Mouse (Mus musculus) forebrain, embryonic 15.5 days (tissue): ENCODE data around the gene Ssh2. TPM values are rescaled to one million over a fixed set of nuclear protein-coding genes. Genes with fewer than 3 reads are reported as not detected.

Source experiments
- ATAC-seq: fragments of 200-750 bp; cut with Nextera tagmentation; replicated peaks from 2 replicates; pipeline ENCODE4 v1.8.0; 2017; ENCODE audit warnings: mild to moderate bottlenecking, moderate TSS enrichment, moderate library complexity
- H3K27ac ChIP-seq: fragments of 300-500 bp; sonication (generic); replicated peaks from 2 replicates; pipeline ENCODE4 v1.5.1; 2015; ENCODE audit warnings: mild to moderate bottlenecking, inconsistent platforms
- H3K27me3 ChIP-seq: fragments of 300-500 bp; sonication (generic); 2 replicates; pipeline ENCODE4 v1.6.1; 2015; ENCODE audit warnings: inconsistent platforms
- H3K36me3 ChIP-seq: fragments of 300-500 bp; sonication (generic); 2 replicates; pipeline ENCODE4 v1.6.1; 2015; ENCODE audit warnings: mild to moderate bottlenecking, inconsistent platforms
- H3K4me1 ChIP-seq: fragments of 300-500 bp; sonication (generic); 2 replicates; pipeline ENCODE4 v1.6.1; 2015; ENCODE audit warnings: inconsistent platforms
- H3K4me2 ChIP-seq: fragments of 300-500 bp; sonication (generic); replicated peaks from 2 replicates; pipeline ENCODE4 v1.6.1; 2015; ENCODE audit warnings: mild to moderate bottlenecking, inconsistent platforms
- H3K4me3 ChIP-seq: fragments of 300-500 bp; sonication (generic); 2 replicates; pipeline ENCODE4 v1.5.1; 2015; ENCODE audit warnings: mild to moderate bottlenecking, inconsistent platforms
- H3K9ac ChIP-seq: fragments of 300-500 bp; sonication (generic); replicated peaks from 2 replicates; pipeline ENCODE4 v1.6.1; 2015; ENCODE audit warnings: mild to moderate bottlenecking, inconsistent platforms
- H3K9me3 ChIP-seq: fragments of 300-500 bp; sonication (generic); 2 replicates; pipeline ENCODE4 v1.6.1; 2016; ENCODE audit warnings: inconsistent platforms
- WGBS: fragments of 180-500 bp; shearing (Covaris S2); methylation state at CpG from one replicate; pipeline ENCODE4 v1.1.7; 2015; ENCODE audit warnings: mixed read lengths; 5-methylcytosine and 5-hydroxymethylcytosine counted together
- polyA plus RNA-seq: library from polyadenylated mRNA; unstranded; fragments of >200 nt; fragmentation: Nextera tagmentation; extraction: Ambion mirVana; gene quantifications from 2 replicates; pipeline ENCODE4 v1.2.1, GENCODE M21; 2015

The Ssh2 gene
- polyA plus RNA-seq, 1 experiment from 2014 or later, result 20.1 TPM

DNA sequence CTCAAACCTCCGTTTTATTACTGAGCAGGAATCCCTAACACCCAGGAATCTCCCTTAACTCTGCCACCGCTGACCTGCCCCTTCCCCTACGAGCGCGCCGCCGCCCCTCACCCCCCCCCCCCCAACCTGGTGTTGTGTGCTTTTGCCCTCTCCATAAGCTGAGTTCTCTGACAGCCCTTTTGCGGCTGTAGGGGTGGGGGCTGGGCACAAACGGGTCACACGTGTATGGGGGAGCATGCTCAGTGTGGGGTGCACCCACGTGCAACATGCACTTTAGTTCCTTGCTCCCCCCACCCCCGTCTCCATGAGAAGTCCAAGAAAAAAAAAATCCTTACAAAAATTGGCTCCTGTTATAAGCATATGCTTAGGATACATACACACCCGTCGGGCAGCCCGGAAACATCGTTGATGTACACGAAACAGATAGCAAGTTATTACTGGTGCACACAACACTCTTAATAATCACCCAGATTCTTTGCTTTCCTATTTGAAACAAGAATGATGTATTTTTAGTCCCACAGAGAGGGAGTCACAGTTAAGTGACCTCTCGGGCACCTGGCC is 276.3 kb downstream of the Ssh2 start:
- Histone ChIP-seq H3K9me3 (no peaks in the 10 kb centered on the region), H3K36me3 (no peaks in the 10 kb centered on the region), H3K4me3 (peak overlapping the region; percentile 93), H3K9ac (peak overlapping the region; percentile 58), H3K4me1 (peaks cover 73% of the 10 kb centered on the region), H3K4me2 (peak overlapping the region; percentile 94), H3K27ac (peak overlapping the region; percentile 92), H3K27me3 (no peaks in the 10 kb centered on the region)
- ATAC-seq, result no peak
- 1% methylated on average over 18 of the region's 18 CpGs for WGBS

DNA sequence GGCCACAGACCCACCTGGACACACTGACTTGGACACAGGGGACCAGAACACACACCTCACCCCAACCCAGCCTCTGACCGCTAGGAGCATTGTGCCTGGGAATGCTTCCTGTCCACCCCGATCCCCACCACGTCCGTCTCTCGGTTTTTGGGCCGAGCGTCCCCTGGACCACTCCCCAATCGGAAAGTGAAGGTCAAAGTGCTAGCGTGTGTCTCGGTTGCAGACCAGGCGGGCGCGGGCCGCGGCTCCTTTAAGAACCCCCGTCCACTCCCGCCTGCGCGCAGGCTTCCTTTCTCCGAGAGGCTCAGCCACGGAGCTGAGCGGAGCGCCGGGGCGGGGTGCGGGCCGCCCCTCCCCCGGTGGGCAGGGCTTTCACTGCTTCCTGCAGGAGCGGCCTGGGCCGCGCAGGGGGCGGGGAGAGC is 276.8 kb downstream of the Ssh2 start:
- H3K27ac ChIP-seq, result peak overlapping the region; percentile 92
- H3K9ac ChIP-seq, result peak overlapping the region; percentile 53
- H3K36me3 ChIP-seq, result no peaks in the 10 kb centered on the region
- H3K27me3 ChIP-seq, result no peaks in the 10 kb centered on the region
- peak overlapping the region; percentile 94 for H3K4me2 ChIP-seq
- H3K4me3 ChIP-seq, result peak overlapping the region; percentile 93
- under 1% methylated on average over 28 of the region's 32 CpGs for WGBS
- H3K4me1 ChIP-seq, result peaks cover 72% of the 10 kb centered on the region
- ATAC-seq, result peak; percentile 70
- no peaks in the 10 kb centered on the region for H3K9me3 ChIP-seq

DNA sequence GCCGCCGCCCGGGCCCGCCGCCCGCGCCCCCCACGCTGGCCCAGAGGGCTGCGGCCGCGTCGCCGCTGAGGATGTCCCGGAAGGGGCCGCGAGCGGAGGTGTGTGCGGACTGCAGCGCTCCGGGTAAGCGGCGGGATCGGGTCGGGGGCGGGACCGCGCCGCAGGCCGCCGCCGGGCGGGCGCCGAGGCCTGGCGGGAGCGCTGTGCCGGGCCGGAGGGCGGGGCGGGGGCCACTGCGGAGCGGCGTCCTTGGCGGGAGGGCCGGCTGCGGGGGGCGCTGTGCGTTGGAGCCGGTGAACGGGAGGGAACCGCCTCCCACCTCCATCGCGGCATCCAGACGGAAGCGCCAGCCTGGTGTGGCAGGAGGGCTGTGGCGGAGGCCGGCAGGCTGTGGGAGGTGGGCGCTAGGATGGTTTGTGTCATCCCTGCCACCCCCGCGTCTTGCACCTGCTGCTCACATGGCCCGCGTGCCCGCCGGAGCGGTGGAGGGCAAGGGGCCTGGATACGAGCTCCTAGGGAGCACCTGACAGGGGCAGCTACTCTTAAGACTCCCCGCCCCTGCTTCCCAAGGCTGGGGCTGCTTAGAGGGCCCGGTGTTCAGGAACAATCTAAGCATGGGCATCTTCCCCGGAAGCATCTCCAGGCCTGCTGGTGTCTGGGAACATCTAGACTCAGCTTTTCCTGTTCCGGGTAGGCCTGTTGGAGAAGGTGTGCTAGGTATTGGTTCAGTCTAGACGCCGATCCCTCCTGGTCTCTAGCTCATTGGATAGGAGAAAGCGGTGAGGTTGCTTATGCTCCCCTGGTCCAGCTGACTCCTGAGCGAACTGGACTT is 277.6 kb downstream of the Ssh2 start, which contains the start of gene Git1:
Gene Git1 (plus strand): TSS at position 51 of the 832 bp plus-strand sequence.
- ATAC-seq, result no peak
- Histone ChIP-seq H3K4me3 (peak within 1 kb of the TSS; percentile 93), H3K27me3 (no peaks in the 10 kb centered on the region), H3K9me3 (no peaks in the 10 kb centered on the region), H3K4me2 (peak within 1 kb of the TSS; percentile 94), H3K36me3 (no peaks in the 10 kb centered on the region), H3K27ac (peak within 1 kb of the TSS; percentile 92), H3K9ac (peak within 1 kb of the TSS; percentile 97), H3K4me1 (peaks cover 72% of the 10 kb centered on the region)
- WGBS, result under 1% methylated on average over 51 of the region's 74 CpGs

DNA sequence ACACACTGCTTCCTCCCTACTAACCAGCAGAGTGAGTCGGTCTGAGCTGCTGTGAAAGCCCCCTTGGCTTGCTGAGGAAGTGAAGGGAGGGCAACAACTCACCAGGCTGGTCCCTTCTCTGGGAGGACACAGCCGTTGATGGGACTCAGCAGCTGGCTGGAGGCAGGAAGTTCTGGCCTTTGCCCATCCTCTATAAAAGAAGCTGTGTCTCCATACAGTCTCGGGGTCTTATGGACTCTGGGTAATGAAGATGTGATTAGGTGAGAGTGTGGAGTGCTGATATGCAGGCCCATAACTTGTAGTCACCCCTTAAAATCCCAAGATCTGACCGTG is 278.2 kb downstream of the Ssh2 start:
- Histone ChIP-seq H3K27ac (peak overlapping the region; percentile 85), H3K4me1 (peaks cover 71% of the 10 kb centered on the region), H3K4me3 (peak overlapping the region; percentile 93), H3K27me3 (no peaks in the 10 kb centered on the region), H3K9me3 (no peaks in the 10 kb centered on the region), H3K36me3 (peaks cover 2% of the 10 kb centered on the region; the same call in 1 of the 2 replicates), H3K4me2 (peak overlapping the region; percentile 89), H3K9ac (peak overlapping the region; percentile 97)
- WGBS, result 34% methylated on average over 4 of the region's 4 CpGs
- ATAC-seq, result no peak

DNA sequence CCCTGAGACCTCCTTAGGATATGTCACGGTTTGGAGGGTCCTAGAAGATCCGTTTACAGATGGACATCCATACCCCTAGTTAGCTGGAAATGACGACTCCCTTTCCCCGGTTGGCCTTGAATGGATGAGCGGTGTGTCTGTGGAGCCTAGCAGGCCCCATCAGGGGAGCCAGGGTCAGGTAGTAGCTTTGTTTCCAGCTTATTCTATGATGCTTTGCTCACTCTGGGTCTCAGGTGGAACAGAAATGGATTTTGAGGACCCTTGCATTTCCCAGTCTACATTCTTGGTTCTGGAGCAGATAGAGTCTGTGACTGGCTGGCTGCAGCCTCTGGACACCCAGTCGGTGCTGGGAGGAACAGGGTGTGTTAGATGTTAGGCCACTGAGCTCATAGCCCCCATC is 278.7 kb downstream of the Ssh2 start:
- peaks cover 6% of the 10 kb centered on the region; the same call in 1 of the 2 replicates for H3K36me3 ChIP-seq
- H3K4me3 ChIP-seq, result peak overlapping the region; percentile 93
- H3K27ac ChIP-seq, result no peak overlapping the region
- H3K9me3 ChIP-seq, result no peaks in the 10 kb centered on the region
- H3K9ac ChIP-seq, result peak overlapping the region; percentile 97
- H3K27me3 ChIP-seq, result no peaks in the 10 kb centered on the region
- ATAC-seq, result no peak
- H3K4me2 ChIP-seq, result peak overlapping the region; percentile 89
- WGBS, result 78% methylated on average over 6 of the region's 6 CpGs
- H3K4me1 ChIP-seq, result peaks cover 71% of the 10 kb centered on the region

DNA sequence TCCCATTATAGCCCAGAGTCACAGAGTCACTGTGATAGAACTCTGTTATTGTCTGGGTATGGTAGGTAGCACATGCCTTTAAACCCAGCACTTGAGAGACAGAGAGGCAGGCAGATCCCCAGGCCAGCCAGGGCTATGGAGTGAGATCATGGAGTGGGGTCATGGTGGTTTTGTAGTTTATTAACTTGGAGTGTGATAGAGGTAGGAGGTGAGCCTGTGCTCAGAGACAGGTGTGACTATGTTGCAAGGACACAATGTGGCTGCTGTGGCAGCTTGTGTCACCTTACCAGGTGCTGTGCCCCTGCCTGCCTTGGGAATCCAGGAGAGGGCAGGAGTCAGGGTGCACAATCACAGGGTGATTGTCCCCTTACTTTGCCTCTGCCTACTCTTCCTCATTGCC is 279.4 kb downstream of the Ssh2 start:
- no peaks in the 10 kb centered on the region for H3K27me3 ChIP-seq
- H3K27ac ChIP-seq, result no peak overlapping the region
- H3K4me1 ChIP-seq, result peaks cover 68% of the 10 kb centered on the region
- no peak for ATAC-seq
- no peaks in the 10 kb centered on the region for H3K9me3 ChIP-seq
- peaks cover 12% of the 10 kb centered on the region; the same call in 1 of the 2 replicates for H3K36me3 ChIP-seq
- H3K4me3 ChIP-seq, result 0 out of 2 replicates have a peak overlapping the region, but pooled peaks have one; percentile 93
- H3K4me2 ChIP-seq, result 0 out of 2 replicates have a peak overlapping the region, but pooled peaks have one; percentile 89
- H3K9ac ChIP-seq, result peak overlapping the region; percentile 97; the same call in 1 of the 2 replicates

DNA sequence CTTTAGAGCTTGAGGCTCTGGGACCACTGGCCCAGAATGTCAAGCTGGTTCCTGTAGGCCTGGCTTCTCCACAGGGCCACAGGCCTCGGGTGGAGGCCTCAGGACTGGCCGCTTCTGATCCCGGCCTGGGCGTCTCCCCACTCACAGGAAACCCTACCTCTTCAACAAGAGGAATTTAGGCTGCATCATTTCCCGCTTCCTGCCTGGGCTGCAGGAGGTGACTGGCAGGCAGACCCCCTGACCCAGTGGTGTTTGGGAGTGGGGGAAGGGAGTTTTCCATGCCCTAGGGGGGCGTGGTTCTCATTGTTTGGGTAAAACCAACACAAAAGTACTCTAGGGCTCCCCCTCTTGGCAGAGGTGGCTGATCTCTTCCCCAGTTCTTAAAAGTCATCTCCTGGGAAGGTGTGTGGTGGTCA is 281.3 kb downstream of the Ssh2 start:
- H3K36me3 ChIP-seq, result peaks cover 23% of the 10 kb centered on the region
- no peaks in the 10 kb centered on the region for H3K27me3 ChIP-seq
- H3K27ac ChIP-seq, result 0 out of 2 replicates have a peak overlapping the region, but pooled peaks have one; percentile 52
- no peak overlapping the region for H3K9ac ChIP-seq
- WGBS, result 22% methylated on average over 6 of the region's 6 CpGs
- no peaks in the 10 kb centered on the region for H3K9me3 ChIP-seq
- H3K4me3 ChIP-seq, result no peak overlapping the region
- no peak overlapping the region for H3K4me2 ChIP-seq
- ATAC-seq, result no peak
- H3K4me1 ChIP-seq, result peaks cover 55% of the 10 kb centered on the region

DNA sequence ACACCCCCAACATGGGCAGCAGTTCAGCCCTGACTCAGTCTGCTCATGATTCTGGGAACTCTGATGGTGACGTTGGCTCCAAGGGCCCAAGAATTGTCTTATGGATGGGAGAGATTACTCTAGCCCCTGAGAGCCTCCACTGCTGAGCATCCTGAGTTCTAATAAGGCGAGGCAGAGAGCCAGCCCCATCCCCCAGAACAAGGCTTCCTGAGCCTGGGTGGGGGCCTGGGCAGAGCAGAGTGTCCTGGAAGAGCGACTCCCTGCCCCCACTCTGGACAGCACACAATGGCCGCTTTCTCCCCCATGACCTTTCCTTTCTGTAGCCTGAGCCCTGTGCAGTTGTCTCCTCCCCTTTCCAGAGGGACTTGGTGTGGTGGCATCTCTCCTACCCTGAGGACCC is 281.8 kb downstream of the Ssh2 start:
- peaks cover 50% of the 10 kb centered on the region for H3K4me1 ChIP-seq
- ATAC-seq, result no peak
- H3K4me3 ChIP-seq, result no peak overlapping the region
- no peak overlapping the region for H3K9ac ChIP-seq
- WGBS, result 49% methylated on average over 4 of the region's 4 CpGs
- H3K9me3 ChIP-seq, result no peaks in the 10 kb centered on the region
- no peak overlapping the region for H3K4me2 ChIP-seq
- no peaks in the 10 kb centered on the region for H3K27me3 ChIP-seq
- peak overlapping the region; percentile 22; the same call in 1 of the 2 replicates for H3K27ac ChIP-seq
- H3K36me3 ChIP-seq, result peaks cover 28% of the 10 kb centered on the region

DNA sequence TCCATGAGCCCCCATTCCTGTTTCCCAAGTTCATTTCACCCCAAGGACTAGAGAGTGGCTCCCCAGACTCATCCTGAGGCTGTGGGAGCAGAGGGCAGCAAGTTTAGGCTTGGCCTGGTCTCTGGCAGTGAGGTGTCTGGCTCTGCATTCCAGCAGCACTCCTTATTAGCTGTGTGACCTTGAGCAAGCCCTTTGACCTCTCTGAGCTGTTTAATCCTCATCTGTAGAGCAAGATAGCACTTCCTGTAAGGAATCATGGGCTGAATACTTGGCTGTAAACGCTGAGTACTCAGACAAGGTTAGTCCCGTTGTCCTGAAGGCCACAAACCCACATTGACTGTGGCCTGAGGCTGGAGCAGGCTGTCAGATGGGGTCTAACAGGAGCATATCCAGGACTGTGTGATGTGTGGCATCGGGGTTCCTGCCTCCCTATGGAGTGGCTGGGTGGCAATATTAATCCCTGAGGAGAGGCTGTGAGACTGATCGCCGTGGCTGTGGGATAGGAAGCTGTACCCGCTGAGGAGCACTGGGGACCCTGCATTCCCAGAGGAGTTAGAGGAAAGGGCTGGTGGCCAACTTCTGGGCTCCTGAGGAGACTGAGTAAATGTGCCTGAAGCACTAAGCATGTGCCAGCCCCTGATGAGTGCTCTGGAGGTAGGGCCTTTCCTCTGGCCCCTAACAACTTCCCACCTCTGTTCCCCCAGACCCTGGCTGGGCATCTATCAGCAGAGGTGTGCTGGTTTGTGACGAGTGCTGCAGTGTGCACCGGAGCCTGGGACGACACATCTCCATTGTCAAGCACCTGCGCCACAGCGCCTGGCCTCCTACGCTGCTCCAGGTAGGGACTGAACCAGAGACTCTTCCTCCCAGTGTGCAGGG is 282.4 kb downstream of the Ssh2 start:
- H3K9ac ChIP-seq, result no peak overlapping the region
- H3K4me3 ChIP-seq, result no peak overlapping the region
- no peak overlapping the region for H3K4me2 ChIP-seq
- H3K4me1 ChIP-seq, result peaks cover 50% of the 10 kb centered on the region
- no peaks in the 10 kb centered on the region for H3K27me3 ChIP-seq
- no peaks in the 10 kb centered on the region for H3K9me3 ChIP-seq
- peak overlapping the region; percentile 22; the same call in 1 of the 2 replicates for H3K27ac ChIP-seq
- ATAC-seq, result no peak
- WGBS, result 80% methylated on average over 12 of the region's 12 CpGs
- H3K36me3 ChIP-seq, result peaks cover 35% of the 10 kb centered on the region

DNA sequence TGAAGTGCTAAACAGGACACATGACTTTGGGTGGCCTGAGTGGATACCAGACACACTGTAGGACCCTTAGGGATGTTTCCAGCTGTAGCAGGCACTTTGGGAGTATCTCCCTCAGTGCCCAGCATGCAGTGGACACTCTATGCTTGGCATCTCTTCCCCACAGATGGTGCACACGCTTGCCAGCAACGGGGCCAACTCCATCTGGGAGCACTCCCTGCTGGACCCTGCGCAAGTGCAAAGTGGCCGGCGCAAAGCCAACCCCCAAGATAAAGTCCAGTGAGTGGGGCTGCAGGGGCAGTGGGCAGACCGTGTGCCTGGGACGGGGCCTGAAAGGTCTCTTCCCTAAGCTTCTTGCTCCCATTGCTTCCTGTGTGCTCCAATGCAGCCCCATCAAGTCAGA is 283.3 kb downstream of the Ssh2 start:
- no peak overlapping the region for H3K27ac ChIP-seq
- no peak overlapping the region for H3K9ac ChIP-seq
- H3K4me2 ChIP-seq, result no peak overlapping the region
- H3K36me3 ChIP-seq, result peaks cover 43% of the 10 kb centered on the region
- peaks cover 44% of the 10 kb centered on the region for H3K4me1 ChIP-seq
- WGBS, result 89% methylated on average over 7 of the region's 7 CpGs
- no peaks in the 10 kb centered on the region for H3K27me3 ChIP-seq
- H3K9me3 ChIP-seq, result no peaks in the 10 kb centered on the region
- ATAC-seq, result no peak
- no peak overlapping the region for H3K4me3 ChIP-seq

DNA sequence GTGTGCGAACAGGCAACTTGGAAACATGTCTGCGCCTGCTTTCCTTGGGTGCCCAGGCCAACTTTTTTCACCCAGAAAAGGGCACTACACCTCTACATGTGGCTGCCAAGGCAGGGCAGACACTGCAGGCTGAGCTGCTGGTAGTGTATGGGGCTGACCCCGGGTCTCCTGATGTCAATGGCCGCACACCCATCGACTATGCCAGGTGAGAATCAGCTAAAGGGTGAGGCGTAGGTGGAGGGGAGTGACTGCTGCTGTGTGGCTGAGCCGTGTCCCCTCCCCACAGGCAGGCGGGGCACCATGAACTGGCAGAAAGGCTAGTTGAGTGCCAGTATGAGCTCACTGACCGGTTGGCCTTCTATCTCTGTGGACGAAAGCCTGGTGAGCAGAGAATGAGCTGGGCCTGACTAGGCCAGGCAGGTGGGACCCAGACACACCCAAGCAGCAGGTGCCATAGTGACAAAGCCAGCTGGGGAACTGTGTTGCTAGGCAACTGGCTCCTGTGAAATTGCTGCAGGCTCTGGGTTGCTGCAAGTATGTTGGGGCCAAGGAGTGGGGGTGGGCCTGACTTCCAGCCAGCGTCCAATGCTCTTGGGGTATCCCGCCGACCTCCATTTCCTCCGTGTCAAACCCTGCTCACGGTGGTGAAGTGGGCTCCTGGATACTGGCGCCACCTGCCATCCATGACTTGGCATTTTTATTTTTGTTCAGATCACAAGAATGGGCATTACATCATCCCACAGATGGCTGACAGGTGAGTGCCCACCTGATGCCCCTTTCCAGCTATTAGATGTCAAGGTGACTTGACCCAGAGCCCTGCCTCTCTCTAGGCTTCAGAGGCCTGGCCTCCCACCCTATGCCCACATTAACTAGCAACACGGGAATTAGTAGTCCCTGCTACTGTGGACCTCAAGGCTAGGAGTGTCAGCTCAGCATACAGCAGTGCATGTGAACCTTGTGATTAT is 284.6 kb downstream of the Ssh2 start:
- peaks cover 56% of the 10 kb centered on the region for H3K36me3 ChIP-seq
- H3K4me3 ChIP-seq, result no peak overlapping the region
- no peaks in the 10 kb centered on the region for H3K27me3 ChIP-seq
- ATAC-seq, result no peak
- H3K9me3 ChIP-seq, result no peaks in the 10 kb centered on the region
- no peak overlapping the region for H3K9ac ChIP-seq
- no peak overlapping the region for H3K4me2 ChIP-seq
- peaks cover 31% of the 10 kb centered on the region for H3K4me1 ChIP-seq
- no peak overlapping the region for H3K27ac ChIP-seq
- WGBS, result 77% methylated on average over 17 of the region's 17 CpGs
